Mouse (Mus musculus): ENCODE measurements at regions not wholly inside any gene's neighbourhood (a gene's known extent, or its start where the extent isn't known, plus 50 kb on each side); places are given as distances from the start of the nearest gene placed in this dataset.

- no peak for DNase-seq
These were observed 306.2 kb downstream of the Satb1 start for GRCm38 (mm10) chr17:51526881-51527280.

- DNase-seq = no peak
These were observed 306.6 kb downstream of the Satb1 start for GRCm38 (mm10) chr17:51526464-51526863.

DNA sequence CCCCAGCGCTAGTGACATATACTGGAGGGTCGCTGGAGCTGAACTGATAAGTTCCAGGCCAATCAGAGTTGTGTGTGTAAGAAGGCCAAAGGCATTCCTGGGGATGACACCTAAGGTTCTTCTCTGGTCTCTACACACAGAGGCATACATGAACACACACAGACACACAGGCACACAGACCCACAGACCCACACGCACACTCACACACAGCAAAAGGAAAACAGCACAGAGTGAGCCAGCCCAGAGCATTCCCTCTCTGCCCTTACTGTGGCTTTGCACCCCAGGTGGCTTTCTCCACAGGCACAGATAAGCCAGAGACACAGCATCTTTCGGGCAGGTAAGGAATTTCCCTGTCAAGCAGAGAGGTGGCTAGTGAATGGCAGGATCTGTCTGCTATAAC lies 307.1 kb downstream of the Satb1 start:
- no peak for DNase-seq

DNA sequence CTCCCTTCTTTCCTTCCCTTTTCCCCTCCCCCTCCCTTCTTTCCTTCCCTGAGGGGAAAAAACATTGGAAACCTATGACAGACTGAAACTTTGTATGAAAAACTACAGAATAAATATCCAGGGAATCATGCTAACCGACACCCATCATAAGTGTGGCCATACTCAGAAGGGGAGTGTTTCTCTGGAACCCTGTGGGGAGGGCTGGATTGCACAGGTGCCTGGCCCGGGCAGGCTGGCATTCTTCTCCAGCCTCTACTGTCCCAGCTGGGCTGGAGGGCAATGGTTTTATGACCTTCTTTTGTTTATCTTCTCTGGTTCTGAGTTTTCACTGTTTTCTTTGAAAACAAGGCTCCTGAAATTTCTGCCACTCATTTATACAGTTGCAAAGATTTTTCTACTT lies 307.9 kb downstream of the Satb1 start:
- no peak for DNase-seq

GRCm38 (mm10) chr17:51511917-51512316 lies 321.2 kb downstream of the Satb1 start:
- DNase-seq = no peak

DNA sequence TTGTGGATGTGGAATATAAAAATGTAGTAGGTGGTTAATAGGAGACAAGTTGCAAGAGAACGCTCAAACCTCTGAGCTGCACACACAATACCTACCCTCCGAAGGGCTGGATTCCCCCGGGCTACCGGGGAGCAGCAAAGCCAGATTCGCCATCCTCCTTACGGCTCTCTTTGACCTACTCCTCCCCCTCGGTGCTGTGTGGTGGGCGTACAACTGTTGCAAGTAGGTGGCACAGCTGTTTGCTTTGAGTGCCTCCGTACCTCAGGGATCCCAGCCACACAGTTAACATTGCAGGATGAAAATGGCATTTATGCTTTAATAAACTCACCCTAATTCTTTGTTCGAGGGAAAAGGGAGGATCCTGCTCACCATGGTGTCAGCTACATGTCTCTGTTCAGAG lies 321.6 kb upstream of the Tbc1d5 start:
- no peak for DNase-seq

DNA sequence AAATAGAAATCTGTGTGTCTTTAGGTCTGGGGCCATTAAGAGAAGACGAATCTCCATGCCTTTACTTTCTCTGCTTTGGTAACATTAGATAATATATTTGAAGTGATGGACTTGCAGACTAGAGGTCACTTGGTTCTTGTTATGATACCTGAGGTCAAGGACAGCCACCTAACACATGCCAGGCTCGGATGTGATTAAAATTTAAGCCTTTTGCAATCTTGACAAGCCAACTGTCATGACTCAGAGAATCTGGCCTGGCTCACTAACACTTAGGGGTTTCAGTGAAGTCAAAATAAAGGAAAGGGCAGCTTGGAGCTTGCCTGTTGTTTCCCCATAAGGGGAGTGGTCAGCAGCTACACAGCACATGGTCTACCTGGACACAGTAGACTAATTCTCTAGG lies 320.4 kb upstream of the Tbc1d5 start:
- no peak for DNase-seq

DNA sequence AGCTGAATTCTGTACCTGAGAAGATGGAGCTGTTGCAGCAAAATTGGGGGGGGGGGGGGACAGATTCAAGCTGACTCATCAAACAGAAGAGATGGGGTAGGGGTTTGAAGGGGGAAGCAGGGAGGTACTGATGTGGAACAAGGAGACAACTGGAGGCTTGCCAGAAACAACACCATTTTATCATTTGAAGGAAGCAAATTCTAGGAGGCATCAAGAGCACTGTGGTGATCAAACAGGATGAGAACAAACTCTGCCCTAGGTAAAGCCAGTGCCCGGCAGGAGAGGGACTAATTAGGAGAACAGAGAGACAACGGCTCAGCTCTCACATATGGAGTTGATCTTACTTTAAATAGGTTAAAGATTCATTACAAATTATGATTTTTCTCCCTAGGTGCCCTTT lies 315.9 kb upstream of the Tbc1d5 start:
- no peak for DNase-seq

GRCm38 (mm10) chr17:51489386-51489785 lies 310.2 kb upstream of the Tbc1d5 start:
- DNase-seq = no peak

- no peak for DNase-seq
These were observed 308.8 kb upstream of the Tbc1d5 start for GRCm38 (mm10) chr17:51487918-51488445.

GRCm38 (mm10) chr17:51477810-51478209 lies 298.7 kb upstream of the Tbc1d5 start:
- no peak for DNase-seq

DNA sequence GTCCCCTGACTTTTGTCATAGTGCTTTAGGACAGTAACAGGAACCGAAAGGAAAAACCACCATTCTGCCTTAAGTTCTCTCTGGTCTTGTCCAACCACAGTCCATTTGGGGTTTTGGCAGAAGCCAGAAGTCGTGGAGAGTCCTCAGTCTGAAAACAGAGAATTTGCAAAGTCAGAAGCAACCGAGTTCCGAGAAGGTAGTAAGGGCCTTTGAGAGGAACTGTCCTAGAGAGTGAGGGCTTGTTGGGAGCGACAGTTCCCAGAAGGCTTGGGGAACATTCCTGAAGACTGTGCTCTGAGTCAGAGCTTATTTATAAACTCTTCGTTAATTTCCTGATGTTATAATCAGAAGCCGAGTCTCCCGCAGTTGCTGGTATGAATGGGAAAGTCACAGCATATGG lies 298.3 kb upstream of the Tbc1d5 start:
- no peak for DNase-seq

DNA sequence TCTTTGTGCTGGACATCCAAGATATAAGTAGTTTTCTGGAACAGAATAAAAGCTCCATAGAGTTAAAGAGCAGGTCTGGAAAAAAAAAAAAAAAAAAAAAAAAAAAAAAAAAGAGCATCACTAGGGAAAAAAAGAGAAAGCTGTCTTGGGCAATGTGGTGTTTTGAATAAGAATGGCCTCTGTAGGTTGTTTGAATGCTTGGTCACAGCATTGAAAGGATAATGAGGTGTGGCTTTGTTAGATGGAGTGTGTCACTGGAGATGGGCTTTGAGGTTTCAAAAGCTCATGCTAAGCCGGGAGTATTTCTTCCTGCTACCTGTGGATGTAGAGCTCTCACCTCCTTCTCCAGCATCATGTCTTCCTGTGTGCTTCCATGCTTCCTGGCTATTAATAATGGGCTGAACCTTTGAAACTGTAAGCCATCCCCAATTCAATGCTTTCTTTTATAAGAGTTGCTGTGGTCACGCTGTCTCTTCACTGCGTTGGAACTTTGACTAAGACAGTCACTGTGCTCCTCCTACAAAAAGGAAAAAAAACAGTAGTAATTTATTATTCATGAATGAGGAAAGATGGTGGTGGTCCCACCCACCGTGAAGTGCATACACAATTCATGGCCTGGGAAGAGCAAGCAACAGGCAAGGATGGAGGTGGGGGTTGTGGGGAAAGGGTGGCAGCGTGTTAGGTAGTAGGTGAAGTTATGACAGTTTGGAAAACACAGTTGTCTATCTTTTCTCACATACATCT lies 283.2 kb upstream of the Tbc1d5 start:
- no peak for DNase-seq

DNA sequence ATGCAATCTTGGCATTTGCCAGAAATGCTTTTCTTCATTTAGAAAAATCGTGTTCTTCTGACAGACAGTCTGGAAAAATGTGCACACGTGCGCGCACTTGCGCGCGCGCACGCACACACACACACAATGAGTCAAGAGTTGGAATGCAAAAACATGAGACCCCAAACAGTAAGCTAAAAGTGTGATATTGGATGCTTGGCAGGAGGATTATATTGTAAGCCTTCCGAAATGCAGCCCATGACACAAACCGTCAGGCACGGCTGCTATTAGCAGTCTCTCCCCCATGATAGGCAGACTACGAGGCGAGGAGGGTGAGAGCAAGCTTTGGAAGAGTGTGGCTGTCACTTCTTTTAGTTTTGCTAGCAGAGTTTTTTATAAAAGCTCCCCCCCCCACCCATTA lies 282.1 kb upstream of the Tbc1d5 start:
- no peak for DNase-seq

- no peak for DNase-seq
These were observed 280.0 kb upstream of the Tbc1d5 start for GRCm38 (mm10) chr17:51459119-51459518.

DNA sequence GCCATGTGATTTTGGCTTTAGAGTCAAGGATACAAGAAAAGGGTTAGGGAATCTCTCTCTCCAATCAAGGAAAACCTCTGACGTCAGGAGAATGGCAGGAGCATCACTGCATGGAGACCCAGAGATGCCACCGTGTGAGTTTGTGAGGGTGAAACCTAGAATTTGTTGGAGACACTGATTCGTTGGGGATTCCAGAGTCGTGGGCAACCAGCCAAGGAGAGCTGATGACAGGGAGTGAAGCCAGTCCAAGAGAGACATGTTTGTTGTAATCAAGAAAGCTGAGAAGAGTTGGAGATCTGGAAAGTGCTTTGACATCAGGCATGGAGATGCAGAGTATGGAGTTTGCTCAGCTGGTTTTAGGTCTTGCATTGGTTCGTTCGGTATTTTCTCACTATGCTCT lies 236.6 kb upstream of the Tbc1d5 start:
- no peak for DNase-seq

DNA sequence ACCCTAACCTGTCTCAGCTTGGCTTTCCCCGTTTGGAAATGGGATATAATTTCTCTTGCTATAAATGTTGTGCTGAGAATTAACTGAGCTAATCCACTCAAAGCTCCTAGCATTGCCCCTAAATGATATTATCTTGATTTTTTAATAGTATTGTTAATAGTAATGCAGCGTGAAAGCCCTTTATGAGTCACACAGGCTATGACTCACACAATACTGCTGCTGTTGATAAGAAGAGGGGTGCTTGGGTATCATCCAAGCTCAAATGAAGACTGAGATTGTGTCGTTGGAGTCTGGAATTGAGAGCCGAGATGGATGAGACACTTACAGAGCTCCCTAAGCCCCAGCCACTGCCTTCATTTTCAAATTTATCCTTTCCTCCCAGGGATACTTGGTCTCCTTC lies 235.2 kb upstream of the Tbc1d5 start:
- DNase-seq = no peak

- no peak for DNase-seq
These were observed 234.6 kb upstream of the Tbc1d5 start for GRCm38 (mm10) chr17:51413741-51414140.

GRCm38 (mm10) chr17:51411545-51412094 lies 232.5 kb upstream of the Tbc1d5 start:
- no peak for DNase-seq

DNA sequence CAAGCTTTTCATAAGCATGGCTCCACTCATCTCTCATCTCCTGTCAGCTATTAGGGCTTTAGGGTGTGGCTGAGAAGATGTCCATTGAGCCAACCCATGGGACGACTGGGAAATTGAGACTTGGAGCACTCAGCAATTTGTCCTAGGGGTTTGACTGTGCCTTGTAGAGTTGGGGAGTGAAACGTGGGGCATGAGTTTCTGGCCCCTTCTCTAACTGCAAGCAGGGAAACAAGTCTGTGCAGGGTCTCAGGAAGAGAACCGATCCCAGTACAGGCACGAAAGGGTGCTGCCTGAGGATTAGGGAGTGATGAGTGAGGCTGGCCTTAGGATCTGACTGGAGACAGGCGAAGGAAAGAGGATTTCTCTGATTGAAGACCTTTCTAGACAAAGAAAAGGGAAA lies 229.7 kb upstream of the Tbc1d5 start:
- no peak for DNase-seq

DNA sequence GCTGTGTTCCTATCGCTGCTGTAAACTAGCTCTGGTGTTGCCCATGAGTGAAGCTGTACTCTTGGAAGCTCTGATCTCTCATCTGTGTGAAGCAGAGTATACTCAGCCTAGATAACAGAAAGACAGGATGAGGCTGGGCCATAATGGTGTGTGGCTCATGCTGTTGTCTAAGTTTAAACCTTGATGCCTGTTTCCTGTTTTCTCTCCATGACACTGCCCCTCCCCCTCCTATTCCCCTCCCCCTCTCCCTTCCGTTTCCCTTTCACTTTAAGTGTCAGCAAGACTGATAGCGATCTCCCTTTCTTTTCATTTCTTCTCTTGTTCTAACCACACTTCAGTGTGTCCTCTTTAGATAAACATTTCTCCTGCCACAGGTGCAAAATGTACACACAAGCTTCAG lies 229.2 kb upstream of the Tbc1d5 start:
- no peak for DNase-seq

GRCm38 (mm10) chr17:51407046-51407445 lies 227.9 kb upstream of the Tbc1d5 start:
- no peak for DNase-seq

GRCm38 (mm10) chr17:51405059-51405458 lies 225.9 kb upstream of the Tbc1d5 start:
- DNase-seq = no peak

- no peak for DNase-seq
These were observed 218.8 kb upstream of the Tbc1d5 start for GRCm38 (mm10) chr17:51397973-51398372.

- DNase-seq = peak; percentile 13
These were observed 214.6 kb upstream of the Tbc1d5 start for GRCm38 (mm10) chr17:51393771-51394221.

All from cerebellum, adult 9-10 months (tissue).